Mouse (Mus musculus): ENCODE measurements around the gene Met.

Gene Met

DNA sequence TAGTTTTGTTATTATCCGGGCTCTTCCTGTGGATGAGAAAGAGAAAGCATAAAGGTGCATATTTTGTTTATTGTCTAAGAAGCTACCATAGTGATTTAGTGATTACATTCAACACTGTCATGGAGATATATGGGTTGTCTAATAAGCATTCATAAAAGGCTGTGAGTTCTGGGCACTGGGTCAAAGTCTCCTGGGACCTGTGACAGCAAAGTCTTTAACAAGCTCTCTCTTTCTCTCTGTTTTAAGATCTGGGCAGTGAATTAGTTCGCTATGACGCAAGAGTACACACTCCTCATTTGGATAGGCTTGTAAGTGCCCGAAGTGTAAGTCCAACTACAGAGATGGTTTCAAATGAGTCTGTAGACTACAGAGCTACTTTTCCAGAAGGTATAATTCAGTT lies 85.2 kb downstream of the Met start:
- DNase-seq (ENCODE audit: low spot score in 2 of 2) = no peak

DNA sequence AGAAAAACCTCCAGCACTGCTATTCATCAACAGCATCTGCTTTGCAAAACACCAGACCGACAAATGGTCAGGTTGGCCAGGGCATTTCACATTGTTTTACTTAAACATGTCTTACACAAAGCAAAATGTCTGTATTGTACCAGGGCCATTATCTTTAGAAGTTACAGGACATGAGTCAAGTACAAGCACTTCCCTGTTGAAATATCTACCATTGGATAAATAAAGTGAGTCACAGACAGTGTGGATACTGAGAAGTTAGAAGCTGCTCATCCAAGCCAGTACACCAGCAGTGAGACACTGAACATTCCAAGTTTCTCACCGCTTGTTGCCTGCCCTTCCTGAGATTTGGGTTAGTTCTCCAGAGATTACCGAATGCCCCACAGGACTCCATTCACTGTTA lies 86.0 kb downstream of the Met start:
- DNase-seq (ENCODE audit: low spot score in 2 of 2) = no peak

DNA sequence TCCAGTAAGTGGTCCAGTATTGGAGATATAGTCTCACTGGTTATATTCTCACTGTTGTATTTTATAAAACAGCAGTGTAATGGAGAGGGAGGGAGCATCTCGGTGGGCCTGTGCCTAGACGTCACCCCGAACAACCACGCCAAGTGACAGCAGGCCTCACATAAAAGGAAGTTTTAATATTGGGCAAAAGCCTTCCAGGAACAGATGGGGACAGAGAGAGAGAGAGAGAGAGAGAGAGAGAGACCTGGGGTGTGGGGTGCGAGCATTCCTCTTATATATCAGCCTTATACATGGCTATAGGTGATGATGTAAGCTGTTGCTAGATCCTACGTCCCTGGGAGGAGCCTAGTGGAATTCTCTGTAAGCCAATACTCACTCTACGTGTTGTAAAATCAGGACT lies 90.7 kb downstream of the Met start:
- no peak for DNase-seq (ENCODE audit: low spot score in 2 of 2)

DNA sequence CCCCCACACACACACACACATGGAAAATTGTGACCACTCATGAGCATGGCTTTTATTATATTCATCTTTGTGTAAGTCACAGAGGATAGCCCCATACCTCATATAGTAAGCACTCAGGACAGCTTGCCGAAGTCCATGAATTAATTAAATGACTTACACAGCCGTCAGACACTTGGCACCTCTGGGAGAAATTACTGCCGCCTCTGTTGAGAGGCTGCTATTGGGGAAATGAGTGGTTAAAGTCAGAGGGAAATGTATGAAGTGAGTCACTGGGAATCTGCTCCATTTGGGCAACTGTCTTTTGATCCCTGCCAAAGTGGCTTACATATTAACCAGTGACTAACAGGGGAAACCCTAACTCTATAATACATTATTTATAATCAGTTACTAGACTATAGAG lies 91.2 kb downstream of the Met start:
- DNase-seq (ENCODE audit: low spot score in 2 of 2) = no peak

DNA sequence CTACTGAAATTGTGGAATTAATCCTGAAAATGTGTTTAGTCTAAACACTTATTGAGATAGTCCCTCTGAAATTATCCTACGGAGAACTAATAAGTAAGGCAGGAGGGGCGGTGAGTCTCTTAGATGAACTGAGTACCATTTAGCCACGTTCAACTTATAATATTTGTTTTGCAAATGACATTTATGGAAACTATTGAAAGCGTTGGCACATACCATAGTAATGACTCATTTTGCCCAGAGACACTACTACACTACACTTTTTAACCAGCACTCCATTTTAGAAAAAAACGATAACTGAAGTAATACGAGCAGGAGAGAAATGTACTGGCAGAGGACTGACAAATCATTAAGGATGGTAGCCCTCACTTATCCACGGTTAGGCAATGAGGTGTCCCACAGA lies 92.1 kb downstream of the Met start:
- no peak for DNase-seq (ENCODE audit: low spot score in 2 of 2)

DNA sequence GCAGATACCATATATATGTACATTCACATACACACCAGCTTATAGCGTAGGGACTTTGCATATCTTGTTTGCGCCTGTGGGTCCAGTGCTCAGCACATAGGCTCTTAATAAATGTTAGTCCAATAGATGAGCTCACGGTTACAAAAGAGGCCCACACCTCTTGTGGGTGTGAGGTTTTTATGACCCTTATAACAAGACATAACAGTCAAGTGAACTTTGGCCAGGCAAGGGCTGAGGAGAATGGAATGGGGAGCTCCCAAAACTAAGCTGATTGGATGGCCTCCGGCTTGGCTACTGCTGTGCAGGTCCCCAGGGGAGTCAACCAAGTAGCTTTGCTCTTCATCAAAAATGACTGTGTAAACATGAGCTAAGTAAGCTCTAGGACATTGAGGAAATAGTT lies 96.1 kb downstream of the Met start:
- DNase-seq (ENCODE audit: low spot score in 2 of 2) = no peak

DNA sequence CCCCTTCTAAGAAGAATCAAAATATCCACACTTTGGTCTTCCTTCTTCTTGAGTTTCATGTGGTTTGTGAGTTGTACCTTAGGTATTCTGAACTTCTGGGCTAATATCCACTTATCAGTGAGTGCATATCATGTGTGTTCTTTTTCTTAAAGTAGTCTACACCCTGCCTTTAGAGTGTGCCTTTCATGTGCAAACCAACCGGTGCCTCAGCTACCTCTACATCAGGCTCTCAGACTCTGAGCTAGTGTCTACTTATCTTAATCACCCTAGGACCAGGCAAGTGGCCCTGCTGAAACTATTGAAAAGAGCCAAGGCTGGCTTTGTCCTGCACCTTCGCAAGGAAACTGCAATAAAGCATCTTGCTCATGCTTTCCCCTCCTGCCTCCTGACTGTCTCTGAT lies 97.7 kb downstream of the Met start:
- no peak for DNase-seq (ENCODE audit: low spot score in 2 of 2)

DNA sequence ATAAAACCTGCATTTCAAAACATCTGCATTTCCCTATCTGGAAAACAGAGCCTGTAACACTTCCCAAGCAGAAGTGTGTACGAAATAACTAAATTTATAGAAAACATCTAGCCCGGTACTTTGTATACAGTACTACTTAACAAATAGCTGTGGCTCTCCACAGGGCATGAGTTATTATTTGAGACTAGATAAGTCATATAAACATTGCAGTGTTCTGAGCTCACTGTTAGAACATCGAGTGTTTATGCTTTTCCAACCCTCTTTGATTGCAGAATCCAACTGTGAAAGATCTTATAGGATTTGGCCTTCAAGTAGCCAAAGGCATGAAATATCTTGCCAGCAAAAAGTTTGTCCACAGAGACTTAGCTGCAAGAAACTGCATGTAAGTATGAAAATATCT lies 98.3 kb downstream of the Met start:
- no peak for DNase-seq (ENCODE audit: low spot score in 2 of 2)

DNA sequence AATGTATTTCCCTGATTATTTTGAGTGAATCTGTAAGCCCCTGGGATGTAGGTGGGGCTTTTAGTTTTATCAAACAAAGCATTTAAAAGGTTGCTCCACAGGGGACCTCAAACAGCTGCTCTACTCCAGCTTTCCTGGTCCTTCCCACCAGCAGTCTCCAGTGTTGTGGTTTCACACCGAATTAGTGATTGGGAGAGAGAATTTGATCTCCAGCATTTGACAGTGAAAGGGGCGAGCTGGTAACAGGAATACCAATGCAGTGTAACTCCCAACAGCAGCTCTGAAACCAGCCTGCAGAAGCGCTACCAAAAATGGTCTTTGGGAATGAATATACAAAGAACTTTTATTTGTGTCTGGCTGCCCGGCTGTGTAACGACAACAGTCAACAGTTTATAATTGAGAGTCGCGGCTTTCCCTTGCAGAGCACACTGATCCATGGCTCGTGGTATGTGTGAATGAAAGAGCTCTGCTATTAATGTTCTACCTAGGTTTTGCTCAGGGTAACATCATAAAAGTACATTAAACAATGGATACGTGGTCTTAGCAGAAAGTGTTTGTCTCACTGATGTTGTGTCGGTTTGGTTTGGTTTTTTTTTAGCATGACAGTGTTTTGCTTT lies 99.0 kb downstream of the Met start:
- DNase-seq (ENCODE audit: low spot score in 2 of 2) = no peak

DNA sequence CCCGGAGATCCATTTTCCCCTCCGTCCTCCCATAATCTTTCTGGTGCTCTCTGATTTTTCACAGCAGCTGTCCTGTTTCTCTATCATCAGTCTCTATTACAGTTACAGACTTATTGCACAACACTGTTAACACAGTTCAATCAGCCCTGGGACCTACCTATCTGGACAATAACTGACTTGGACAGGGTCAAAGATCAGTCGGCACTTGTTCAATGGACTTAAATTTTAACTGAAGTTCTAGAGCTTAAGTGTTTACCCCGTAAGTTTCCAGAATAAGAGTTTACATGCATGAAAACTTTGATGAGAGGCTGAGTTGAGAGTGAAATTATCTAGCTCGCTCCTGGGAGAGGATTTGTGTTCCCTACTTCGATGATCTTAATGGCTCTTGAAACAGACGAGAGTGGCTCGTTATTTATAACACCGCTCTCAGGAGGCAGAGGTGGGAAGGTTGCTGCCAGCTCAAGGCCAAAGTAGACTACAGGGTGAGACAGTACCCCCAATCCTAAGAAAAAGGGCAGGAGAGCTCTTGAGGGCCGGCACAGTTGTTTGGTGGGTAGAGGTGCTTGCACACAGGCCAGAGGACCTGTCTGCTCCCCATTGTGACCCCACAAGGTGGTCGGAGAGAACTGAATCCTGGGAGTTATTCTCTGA lies 105.2 kb downstream of the Met start:
- no peak for DNase-seq (ENCODE audit: low spot score in 2 of 2)

DNA sequence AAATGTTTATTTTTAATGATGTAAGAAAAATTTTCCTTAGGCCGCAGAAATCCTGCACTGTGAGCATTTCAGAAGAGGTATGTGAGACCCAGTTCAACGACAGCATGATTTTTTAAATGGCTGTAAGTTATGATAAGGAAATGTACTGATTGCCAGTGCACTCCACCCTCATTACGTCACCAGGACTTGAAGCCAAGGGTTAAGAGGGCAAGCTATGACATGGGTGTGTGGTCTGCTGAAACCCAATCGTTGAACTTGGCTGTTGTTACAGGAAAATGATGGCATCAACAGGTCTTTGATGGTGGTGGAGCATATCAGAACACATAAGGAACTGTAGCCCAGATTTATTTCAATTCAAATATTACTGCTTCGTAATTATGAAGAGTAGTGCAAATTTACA lies 109.6 kb downstream of the Met start:
- DNase-seq (ENCODE audit: low spot score in 2 of 2) = no peak

DNA sequence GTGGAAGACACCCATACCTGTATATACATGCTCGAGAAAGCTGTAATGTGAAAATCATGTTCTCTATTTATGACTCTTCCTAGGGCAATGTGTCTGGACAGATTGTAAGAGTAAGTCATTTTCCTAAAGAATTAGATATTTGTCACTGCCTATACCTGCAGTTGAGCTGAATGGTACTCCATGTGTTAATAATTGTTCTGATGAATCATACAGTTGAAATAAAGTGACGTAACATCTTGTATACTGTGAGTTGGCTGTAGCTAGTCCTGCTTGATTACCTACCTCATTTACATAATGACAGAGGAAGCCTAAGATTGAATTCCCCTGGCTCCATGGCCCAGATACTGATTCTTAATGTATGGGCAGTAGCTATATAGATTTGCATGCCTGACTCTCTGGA lies 110.1 kb downstream of the Met start:
- DNase-seq (ENCODE audit: low spot score in 2 of 2) = no peak

DNA sequence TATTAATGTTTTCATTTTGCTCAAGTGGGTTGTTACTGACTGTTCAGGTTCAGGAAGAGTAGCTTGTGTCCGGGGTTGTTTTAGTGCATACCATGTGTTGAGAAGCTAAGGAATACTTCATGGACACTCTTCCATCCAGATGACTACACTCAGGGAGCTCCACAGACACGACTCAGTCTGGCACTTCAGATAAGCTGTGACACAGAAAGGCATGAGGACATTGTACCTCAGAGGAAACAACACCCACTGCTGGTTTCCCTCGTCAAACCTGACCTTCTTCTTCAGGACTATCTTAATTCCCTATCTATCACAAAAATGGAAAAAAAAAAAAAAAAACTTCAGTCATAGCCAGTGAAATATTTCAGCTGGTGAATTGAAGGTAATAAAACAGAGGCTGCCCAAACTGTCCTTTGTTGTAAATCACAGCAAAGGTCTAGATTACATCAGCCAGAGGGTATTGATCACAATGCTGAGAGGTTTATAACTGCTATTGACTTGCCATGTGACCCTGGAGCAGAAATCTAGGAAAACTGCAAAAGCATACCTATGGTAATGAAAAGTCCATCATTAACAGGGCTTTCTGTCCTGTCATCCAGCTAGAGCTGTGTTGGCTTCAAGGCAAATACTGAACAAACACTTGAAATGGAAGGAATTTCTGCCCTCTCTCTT lies 114.6 kb downstream of the Met start:
- DNase-seq (ENCODE audit: low spot score in 2 of 2) = no peak

DNA sequence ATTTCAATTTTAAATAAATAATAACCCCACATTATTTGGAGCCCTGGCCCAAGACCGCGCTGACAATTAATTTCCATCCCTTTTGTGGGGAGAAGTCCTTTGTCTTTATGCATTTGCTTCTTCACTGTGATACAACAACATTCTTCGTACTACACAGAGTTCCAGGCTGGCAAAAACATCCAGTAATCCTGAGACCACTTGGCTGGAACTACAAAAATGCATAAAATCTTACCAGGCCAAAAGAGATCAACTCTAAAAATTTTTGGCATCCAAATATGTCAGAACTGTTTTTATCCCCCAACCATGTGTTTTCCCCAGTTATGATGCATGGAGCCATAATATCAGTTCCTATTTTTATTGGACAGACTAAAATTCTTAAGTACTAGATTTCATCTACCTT lies 116.7 kb downstream of the Met start:
- no peak for DNase-seq (ENCODE audit: low spot score in 2 of 2)

DNA sequence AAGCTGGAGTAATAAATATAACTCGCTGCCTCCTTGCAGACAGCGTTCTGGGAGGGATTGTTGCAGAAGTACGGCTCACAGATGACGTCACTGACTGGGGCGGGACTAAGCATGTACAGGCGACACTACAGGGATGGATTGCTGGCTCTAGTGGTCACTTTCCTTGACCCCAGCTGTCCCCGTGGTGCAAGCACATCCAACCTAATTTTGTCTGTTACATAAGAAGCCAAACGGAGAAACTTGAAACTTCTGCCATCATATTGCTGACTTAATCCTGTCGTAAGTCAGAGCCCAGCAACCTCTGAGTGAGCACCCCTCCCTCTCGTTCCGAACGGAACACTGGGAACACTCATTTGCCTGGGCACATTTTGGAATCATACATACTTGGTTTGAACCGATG lies 120.4 kb downstream of the Met start:
- DNase-seq (ENCODE audit: low spot score in 2 of 2) = peak; percentile 14 to 53

DNA sequence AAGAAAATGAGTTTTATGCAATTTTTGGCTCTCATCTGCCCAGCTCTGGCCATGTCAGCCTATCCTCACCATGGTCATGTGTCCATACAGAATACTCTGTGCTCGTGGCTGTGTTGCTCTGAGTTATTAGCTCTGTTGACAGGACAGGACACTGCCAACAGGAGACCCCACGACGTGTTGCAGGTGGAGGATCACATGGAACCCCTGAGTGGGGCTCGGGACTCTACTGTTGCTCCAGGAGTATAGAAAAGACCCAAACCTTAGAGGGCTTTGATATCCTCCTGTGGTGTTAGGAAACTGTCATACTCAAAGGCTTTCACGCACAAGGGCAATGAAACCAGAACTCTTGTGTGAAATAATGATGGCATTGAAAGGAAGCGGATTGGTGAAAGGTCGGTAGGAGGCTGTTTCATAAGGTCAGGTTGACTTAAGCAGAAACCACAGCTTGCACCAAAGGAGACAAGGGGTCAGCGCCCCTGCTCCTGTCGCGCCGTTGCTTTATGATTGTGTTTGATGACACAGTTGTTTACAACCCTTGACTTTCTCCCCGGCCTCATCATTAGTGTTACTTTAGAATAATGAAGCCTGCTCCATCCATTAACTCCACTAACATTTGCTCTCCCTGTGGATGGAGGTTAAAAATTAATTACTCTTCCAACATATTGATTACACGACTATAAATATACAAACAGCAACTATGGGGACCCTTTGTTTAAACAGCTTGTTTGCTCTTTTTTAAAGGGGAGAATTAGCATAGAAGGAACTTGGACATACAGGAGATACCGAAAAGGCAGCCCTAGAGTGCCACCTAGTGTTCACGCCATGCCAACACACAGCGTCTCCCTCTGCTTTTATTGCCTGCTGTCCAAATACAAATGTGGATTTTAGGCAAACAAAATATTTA lies 125.7 kb downstream of the Met start:
- peak; percentile 44 to 81 for DNase-seq (ENCODE audit: low spot score in 2 of 2)

DNA sequence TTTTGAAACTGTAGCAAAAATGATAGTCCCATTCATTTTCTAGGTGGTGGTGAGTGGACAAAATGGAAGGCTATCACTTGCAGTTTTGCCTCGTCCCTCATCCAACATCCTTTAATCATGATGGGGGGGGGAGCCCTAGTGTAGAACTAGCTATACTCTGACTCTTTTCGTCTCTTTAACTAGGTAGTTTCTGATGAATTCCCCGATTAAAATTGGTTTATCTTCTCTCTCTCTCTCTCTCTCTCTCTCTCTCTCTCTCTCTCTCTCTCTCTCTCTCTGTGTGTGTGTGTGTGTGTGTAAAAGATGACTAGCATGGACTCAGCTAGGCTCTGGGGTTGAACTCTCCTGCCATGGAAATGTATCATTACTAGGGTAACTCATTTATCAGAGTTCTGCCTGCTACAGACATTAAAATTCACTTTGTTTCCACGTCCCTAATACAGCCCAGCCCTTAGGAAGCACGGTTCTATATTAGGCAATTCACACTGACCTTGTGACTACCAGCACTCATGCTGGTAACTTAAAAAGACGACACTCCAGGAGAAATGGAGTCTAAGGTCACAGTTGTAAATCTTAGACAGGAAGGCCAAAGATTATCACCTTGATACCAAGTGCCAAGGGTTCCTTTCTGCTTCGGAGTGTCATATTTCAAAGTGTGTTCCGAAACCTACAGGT lies 126.5 kb downstream of the Met start:
- DNase-seq (ENCODE audit: low spot score in 2 of 2) = no peak

DNA sequence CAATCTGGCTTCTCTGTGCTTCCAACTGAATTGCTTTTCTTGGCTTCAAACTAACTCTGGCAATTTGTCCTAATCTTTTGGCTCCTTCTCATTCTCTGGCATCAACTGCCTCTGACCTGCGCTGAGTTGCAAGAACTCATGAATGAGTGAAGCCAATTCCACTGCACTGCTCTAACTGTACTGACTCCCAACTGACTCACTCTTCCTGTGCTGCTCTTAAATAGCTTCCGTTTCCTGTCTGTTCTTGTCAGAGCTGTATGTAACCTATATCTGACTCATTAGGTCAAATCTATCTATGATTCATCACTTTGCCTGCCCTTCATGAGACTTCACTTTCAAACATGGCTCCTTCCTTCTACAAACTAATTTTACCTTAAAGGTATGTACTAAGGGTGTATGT lies 130.4 kb downstream of the Met start:
- DNase-seq (ENCODE audit: low spot score in 2 of 2) = no peak

DNA sequence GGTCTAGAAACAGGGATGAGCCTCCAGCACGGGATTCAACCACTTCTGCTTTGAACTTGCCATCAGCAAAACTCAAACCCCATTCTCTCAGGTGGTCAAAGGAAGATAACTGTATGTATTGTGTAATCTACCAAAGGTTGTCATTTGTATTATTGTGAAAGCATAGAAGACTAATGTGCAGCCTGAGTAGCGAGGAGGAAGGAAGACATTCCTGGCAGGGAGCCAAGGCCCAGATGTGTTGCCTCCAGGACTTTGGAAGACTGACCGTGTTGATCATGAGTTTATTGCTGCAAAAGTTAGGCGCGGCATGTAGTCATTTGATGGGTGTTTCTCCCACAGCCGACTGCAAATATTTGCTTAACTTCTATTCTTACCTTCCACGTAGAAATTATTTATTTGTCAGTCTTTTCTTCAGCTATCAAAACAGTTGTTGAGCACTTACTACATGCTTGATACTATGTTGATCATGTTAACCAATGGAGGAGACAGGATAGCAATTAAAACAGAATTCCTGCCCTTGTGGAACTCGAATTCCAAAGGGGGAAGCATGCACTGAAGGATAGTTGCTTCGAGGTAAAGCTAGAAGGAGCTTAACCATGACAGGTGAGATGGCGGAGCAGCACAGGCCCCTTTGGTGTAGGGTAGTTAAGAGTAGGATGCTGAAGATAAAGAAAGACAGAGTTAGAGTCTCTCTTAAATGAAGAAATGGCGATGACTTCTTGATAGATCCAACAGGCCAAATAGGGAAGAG lies 132.3 kb downstream of the Met start:
- no peak for DNase-seq (ENCODE audit: low spot score in 2 of 2)

DNA sequence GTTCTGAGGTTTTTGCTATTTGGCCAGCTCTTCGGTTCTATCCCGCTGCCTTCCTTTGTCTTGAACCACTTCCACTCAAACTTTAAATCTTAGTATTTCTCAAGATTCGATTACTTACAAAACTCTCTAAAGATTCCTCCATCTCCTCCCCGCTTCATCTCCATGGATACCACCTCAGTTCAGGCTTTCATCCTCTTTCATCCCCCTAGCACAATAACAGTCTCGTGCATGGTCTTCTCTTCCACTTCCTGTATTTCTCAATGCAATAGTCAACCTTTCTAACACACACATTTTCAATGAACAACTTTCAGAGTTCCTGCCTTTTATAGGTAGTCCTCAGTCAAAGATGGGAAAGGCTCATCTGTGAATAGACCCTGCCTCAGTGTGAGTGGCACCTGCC lies 135.8 kb downstream of the Met start:
- DNase-seq (ENCODE audit: low spot score in 2 of 2) = no peak

DNA sequence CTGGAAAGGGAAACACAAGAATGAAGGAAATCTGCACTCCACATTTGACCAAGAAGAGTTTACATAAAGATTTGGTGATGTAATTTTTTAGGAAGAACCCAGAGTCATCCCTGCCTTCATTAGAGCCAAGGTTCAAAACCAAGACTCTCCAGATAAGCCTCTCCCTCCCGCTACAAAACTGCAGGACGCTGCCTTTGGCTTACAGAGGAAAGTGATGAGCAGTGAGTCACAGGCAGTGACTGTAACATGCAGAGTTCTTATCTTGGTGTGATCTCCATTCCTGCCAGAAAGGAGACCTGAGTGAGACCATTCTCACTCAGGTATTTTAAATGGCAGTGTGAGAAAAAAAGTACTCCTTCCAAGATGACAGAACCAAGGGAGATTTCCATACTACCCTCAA lies 137.9 kb downstream of the Met start:
- DNase-seq (ENCODE audit: low spot score in 2 of 2) = no peak

Data from frontal cortex, postnatal 14 days (tissue).